Mouse (Mus musculus) stomach, postnatal 0 days (tissue): ENCODE data around the gene Lbp.

Experiments used
- CTCF ChIP-seq: IDR thresholded peaks from 2 replicates; pipeline ENCODE4 v1.5.1; 2016; ENCODE audit warnings: antibody characterized with exemption, low read depth, mild to moderate bottlenecking, moderate library complexity
- EP300 ChIP-seq: optimal IDR thresholded peaks from 2 replicates; pipeline ENCODE3; 2016; ENCODE audit warnings: antibody characterized with exemption

- TF ChIP-seq CTCF = no peak
- TF ChIP-seq EP300 = no peak
Measured at GRCm38 (mm10) chr2:158279656-158280055, 26.6 kb upstream of the Lbp start.
